Mouse (Mus musculus): ENCODE results near the gene Il34.

Gene Il34

GRCm38 (mm10) chr8:110776335-110776734 is 29.4 kb downstream of the Il34 start:
- no peak for DNase-seq (ENCODE audit: low read depth)

- DNase-seq (ENCODE audit: low read depth), result no peak
Measured at GRCm38 (mm10) chr8:110775721-110776120, 30.0 kb downstream of the Il34 start.

GRCm38 (mm10) chr8:110775316-110775715 is 30.4 kb downstream of the Il34 start:
- DNase-seq (ENCODE audit: low read depth), result peak; percentile 6

- no peak for DNase-seq (ENCODE audit: low read depth)
Measured at GRCm38 (mm10) chr8:110774725-110775124, 31.0 kb downstream of the Il34 start.

- DNase-seq (ENCODE audit: low read depth), result no peak
Measured at GRCm38 (mm10) chr8:110774047-110774446, 31.7 kb downstream of the Il34 start.

- no peak for DNase-seq (ENCODE audit: low read depth)
Measured at GRCm38 (mm10) chr8:110772452-110772851, 33.3 kb downstream of the Il34 start.

- DNase-seq (ENCODE audit: low read depth), result no peak
Measured at GRCm38 (mm10) chr8:110767261-110767660, 38.5 kb downstream of the Il34 start.

GRCm38 (mm10) chr8:110764671-110765070 is 41.1 kb downstream of the Il34 start:
- DNase-seq (ENCODE audit: low read depth), result no peak

GRCm38 (mm10) chr8:110761988-110762387 is 43.7 kb downstream of the Il34 start:
- DNase-seq (ENCODE audit: low read depth), result no peak

GRCm38 (mm10) chr8:110761185-110761584 is 44.5 kb downstream of the Il34 start:
- DNase-seq (ENCODE audit: low read depth), result no peak

GRCm38 (mm10) chr8:110760280-110760940 is 45.3 kb downstream of the Il34 start:
- DNase-seq (ENCODE audit: low read depth), result no peak

GRCm38 (mm10) chr8:110756196-110756595 is 49.5 kb downstream of the Il34 start:
- DNase-seq (ENCODE audit: low read depth), result no peak

- DNase-seq (ENCODE audit: low read depth), result no peak
Measured at GRCm38 (mm10) chr8:110755511-110756170, 50.1 kb downstream of the Il34 start.

GRCm38 (mm10) chr8:110754713-110755112 is 51.0 kb downstream of the Il34 start:
- no peak for DNase-seq (ENCODE audit: low read depth)

- DNase-seq (ENCODE audit: low read depth), result no peak
Measured at GRCm38 (mm10) chr8:110751490-110751889, 54.2 kb downstream of the Il34 start.

- no peak for DNase-seq (ENCODE audit: low read depth)
Measured at GRCm38 (mm10) chr8:110750269-110750668, 55.5 kb downstream of the Il34 start.

GRCm38 (mm10) chr8:110749500-110750170 is 56.1 kb downstream of the Il34 start:
- DNase-seq (ENCODE audit: low read depth), result peak; percentile 80

- DNase-seq (ENCODE audit: low read depth), result no peak
Measured at GRCm38 (mm10) chr8:110746661-110747060, 59.1 kb downstream of the Il34 start.

- no peak for DNase-seq (ENCODE audit: low read depth)
Measured at GRCm38 (mm10) chr8:110745162-110745561, 60.6 kb downstream of the Il34 start.

- DNase-seq (ENCODE audit: low read depth), result no peak
Measured at GRCm38 (mm10) chr8:110742452-110742818, 63.3 kb downstream of the Il34 start.

GRCm38 (mm10) chr8:110741816-110742451 is 63.8 kb downstream of the Il34 start:
- no peak for DNase-seq (ENCODE audit: low read depth)

GRCm38 (mm10) chr8:110740629-110741175 is 65.0 kb downstream of the Il34 start:
- no peak for DNase-seq (ENCODE audit: low read depth)
